Mouse (Mus musculus): ENCODE measurements around the gene Rab23.
A peak's percentile ranks its signal among the peaks of the same experiment; 100 is the strongest.
"Not testable (repeated sequence)": the region's sequence is repeated elsewhere in the genome, so short reads cannot be mapped to it uniquely, and the experiment has no call there.

Rab23 gene

GRCm38 (mm10) chr1:33745901-33746300, 26.2 kb downstream of the Rab23 start:
- Histone ChIP-seq H3K36me3 (ENCODE audit: control insufficient read depth, insufficient read depth, low read length, poor library complexity, severe bottlenecking) (no peaks in the 10 kb centered on the region), H3K27me3 (ENCODE audit: control insufficient read depth, insufficient read depth, low read length, poor library complexity, severe bottlenecking) (no peaks in the 10 kb centered on the region)
- DNase-seq (ENCODE audit: low read depth, low spot score), result no peak

DNA sequence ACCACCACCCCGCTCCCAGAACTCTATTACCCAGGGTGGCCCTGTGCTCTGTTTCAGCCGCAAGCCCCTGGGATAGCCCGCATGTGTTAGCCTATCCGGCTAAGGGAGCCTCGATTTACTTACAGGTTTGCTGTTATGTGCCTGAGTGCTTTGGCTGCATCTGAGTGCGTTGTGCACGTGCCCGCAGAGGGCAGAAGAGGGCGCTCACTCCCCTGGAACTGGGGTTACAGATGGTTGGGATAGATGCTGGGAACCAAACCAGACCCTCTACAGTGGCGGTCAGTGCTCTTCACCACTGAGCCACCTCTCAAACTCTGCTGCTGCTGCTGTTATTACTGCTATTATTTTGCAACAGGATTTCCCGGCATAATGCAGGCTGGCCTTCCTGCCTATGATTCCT, 29.4 kb downstream of the Rab23 start:
- no peak for DNase-seq (ENCODE audit: low read depth, low spot score)
- H3K36me3 ChIP-seq (ENCODE audit: control insufficient read depth, insufficient read depth, low read length, poor library complexity, severe bottlenecking), result no peaks in the 10 kb centered on the region
- no peaks in the 10 kb centered on the region for H3K27me3 ChIP-seq (ENCODE audit: control insufficient read depth, insufficient read depth, low read length, poor library complexity, severe bottlenecking)

- not testable (repeated sequence) for DNase-seq (ENCODE audit: low read depth, low spot score); H3K36me3 ChIP-seq (ENCODE audit: control insufficient read depth, insufficient read depth, low read length, poor library complexity, severe bottlenecking); H3K27me3 ChIP-seq (ENCODE audit: control insufficient read depth, insufficient read depth, low read length, poor library complexity, severe bottlenecking)
Observed at GRCm38 (mm10) chr1:33749709-33750108, 30.0 kb downstream of the Rab23 start.

- no peaks in the 10 kb centered on the region for H3K27me3 ChIP-seq (ENCODE audit: control insufficient read depth, insufficient read depth, low read length, poor library complexity, severe bottlenecking)
- no peaks in the 10 kb centered on the region for H3K36me3 ChIP-seq (ENCODE audit: control insufficient read depth, insufficient read depth, low read length, poor library complexity, severe bottlenecking)
- DNase-seq (ENCODE audit: low read depth, low spot score), result no peak
Observed at GRCm38 (mm10) chr1:33751283-33751682, 31.6 kb downstream of the Rab23 start.

DNA sequence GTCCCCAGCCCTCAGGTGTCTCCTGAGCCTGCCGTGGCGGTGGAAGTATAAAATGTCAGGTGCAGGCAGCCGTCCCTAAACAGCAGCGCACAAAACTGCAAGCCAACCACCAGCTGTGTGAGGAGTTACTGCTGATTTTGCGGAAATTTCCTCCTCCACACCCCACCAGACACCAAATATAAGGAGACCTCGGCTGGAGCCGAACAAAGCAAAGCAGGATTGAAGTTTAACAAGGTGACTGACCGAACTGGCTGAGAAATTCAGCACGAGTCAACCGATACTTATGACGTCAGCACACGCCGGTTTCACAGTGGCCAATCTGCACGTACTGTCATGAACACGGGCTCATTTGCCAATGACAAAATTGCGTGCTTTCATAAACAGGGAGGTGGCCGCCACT, 34.4 kb downstream of the Rab23 start:
- no peaks in the 10 kb centered on the region for H3K27me3 ChIP-seq (ENCODE audit: control insufficient read depth, insufficient read depth, low read length, poor library complexity, severe bottlenecking)

DNA sequence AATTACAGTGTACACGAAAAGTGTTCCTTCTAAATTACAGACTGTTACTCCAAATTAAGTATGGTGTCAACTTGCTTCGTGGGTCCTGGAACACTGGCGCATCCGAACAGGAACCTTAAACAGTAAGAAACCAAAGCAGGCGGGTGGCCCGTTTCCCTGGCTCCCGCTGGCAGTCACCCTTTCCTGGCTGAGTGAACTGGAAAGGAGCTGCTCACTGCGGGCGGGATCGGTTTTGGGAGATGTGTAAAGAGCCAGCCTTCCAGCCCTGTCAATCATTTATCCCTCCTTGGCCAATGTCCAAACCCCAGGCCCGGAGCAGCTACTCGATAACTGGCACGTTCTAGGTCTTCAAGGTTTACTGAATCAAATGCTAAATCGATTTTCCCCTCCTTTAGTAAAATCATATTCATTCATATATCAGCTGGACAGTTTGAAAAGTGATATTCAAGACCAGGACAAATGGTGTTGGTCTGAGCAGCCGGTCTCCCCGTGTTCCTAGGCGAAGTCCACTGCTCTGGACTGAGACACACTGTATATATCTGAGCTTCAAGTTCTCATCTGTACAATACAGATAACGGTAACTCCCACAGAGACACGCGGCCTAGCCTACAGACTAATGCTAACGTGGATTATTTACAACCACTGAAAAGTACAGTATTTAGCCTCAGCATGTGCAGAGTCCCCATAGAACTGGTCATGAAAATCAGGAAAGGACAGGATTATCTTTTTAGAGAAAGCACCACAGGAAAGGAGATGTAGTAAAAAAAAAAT, 35.5 kb downstream of the Rab23 start:
- DNase-seq (ENCODE audit: low read depth, low spot score), result no peak
- no peaks in the 10 kb centered on the region for H3K36me3 ChIP-seq (ENCODE audit: control insufficient read depth, insufficient read depth, low read length, poor library complexity, severe bottlenecking)

More for the DNA sequence above, 34.4 kb downstream of the Rab23 start:
- H3K36me3 ChIP-seq (ENCODE audit: control insufficient read depth, insufficient read depth, low read length, poor library complexity, severe bottlenecking), result no peaks in the 10 kb centered on the region
- no peak for DNase-seq (ENCODE audit: low read depth, low spot score)

DNA sequence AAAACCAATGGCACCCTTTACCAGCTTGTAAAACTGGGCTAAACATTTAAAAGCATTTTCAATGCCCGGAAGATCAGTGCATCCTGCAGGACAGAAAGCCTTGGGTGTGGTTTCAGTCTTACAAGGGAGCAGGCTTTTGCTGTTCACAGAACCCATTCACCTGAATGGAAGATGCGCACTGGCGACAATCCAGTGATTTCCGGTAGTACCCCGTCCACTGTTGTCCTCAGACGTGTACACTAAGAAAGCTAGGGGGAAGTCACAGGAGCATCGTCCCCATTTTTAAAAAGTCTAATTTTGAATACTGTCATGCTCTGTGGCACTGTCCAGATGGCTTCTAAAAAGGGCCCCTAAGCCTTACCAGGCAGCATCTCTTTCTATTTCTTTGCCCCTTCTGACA, 36.1 kb downstream of the Rab23 start:
- H3K27me3 ChIP-seq (ENCODE audit: control insufficient read depth, insufficient read depth, low read length, poor library complexity, severe bottlenecking), result no peaks in the 10 kb centered on the region
- no peak for DNase-seq (ENCODE audit: low read depth, low spot score)
- H3K36me3 ChIP-seq (ENCODE audit: control insufficient read depth, insufficient read depth, low read length, poor library complexity, severe bottlenecking), result no peaks in the 10 kb centered on the region

More for the DNA sequence above, 35.5 kb downstream of the Rab23 start:
- H3K27me3 ChIP-seq (ENCODE audit: control insufficient read depth, insufficient read depth, low read length, poor library complexity, severe bottlenecking), result no peaks in the 10 kb centered on the region

DNA sequence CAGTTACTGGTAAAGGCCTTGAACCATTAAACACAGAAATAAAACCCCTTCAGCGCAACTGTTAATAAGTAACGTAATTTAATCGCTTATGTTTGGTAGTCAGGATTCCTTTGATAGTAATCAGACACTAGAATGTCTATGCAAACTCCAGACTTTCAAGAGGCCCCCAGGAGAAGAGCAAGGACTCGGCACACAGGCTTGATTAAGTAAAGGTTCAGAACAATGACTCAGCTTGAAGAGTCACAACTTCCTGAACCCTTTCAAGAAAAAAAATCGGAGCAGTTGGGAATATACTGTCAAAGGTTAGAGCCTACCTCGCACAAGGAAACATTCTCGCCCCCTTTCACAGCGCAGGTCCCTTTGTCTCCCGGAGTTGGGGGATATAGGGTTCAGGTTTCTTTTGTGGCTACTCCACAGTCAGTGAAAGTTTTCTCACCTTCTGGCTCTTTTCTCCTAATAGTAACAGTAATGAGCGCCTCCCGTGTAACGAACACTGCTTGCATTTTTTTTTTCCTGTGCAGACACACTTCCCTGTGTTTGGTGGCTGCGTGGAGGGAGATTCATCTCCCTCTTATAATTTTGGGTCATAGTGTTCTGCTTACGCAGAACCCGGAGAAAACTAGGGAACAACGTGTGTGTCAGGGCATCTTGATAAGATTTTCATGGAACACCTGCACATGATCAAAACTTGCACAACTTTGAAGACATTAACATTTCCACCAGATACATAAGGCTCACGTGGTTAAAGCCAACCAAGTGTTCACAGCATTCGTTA, 36.8 kb downstream of the Rab23 start:
- H3K27me3 ChIP-seq (ENCODE audit: control insufficient read depth, insufficient read depth, low read length, poor library complexity, severe bottlenecking), result no peaks in the 10 kb centered on the region
- no peak for DNase-seq (ENCODE audit: low read depth, low spot score)
- no peaks in the 10 kb centered on the region for H3K36me3 ChIP-seq (ENCODE audit: control insufficient read depth, insufficient read depth, low read length, poor library complexity, severe bottlenecking)

DNA sequence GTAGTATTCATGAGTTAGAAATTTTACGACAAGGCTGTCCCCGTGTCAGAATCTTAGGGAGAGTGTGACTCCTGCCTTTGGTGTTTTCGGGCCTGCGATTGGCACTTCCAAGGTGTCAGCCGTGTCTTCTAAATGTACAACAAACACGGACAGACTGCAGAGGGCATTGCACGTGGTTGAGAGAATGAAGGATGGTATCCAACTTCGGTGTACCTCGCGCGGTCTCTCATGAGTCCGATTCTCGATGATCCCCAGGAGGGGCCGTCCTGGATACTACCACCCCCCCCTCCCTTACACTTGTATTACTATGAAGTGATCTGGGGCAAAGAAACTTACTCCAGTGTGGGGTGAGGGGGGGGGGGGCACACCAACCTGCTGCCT, 37.3 kb downstream of the Rab23 start:
- DNase-seq (ENCODE audit: low read depth, low spot score), result peak; percentile 23
- Histone ChIP-seq H3K27me3 (ENCODE audit: control insufficient read depth, insufficient read depth, low read length, poor library complexity, severe bottlenecking) (no peaks in the 10 kb centered on the region), H3K36me3 (ENCODE audit: control insufficient read depth, insufficient read depth, low read length, poor library complexity, severe bottlenecking) (no peaks in the 10 kb centered on the region)

GRCm38 (mm10) chr1:33757491-33758041, 37.9 kb downstream of the Rab23 start, which contains the start of gene Bag2:
TSS of gene Bag2 (minus strand) at chr1:33757795.
- no peaks in the 10 kb centered on the region for H3K27me3 ChIP-seq (ENCODE audit: control insufficient read depth, insufficient read depth, low read length, poor library complexity, severe bottlenecking)
- peak; percentile 40 for DNase-seq (ENCODE audit: low read depth, low spot score)
- H3K36me3 ChIP-seq (ENCODE audit: control insufficient read depth, insufficient read depth, low read length, poor library complexity, severe bottlenecking), result no peaks in the 10 kb centered on the region

- Histone ChIP-seq H3K27me3 (ENCODE audit: control insufficient read depth, insufficient read depth, low read length, poor library complexity, severe bottlenecking) (no peaks in the 10 kb centered on the region), H3K36me3 (ENCODE audit: control insufficient read depth, insufficient read depth, low read length, poor library complexity, severe bottlenecking) (no peaks in the 10 kb centered on the region)
- no peak for DNase-seq (ENCODE audit: low read depth, low spot score)
Observed at GRCm38 (mm10) chr1:33758488-33758887, 38.8 kb downstream of the Rab23 start.

- Histone ChIP-seq H3K36me3 (ENCODE audit: control insufficient read depth, insufficient read depth, low read length, poor library complexity, severe bottlenecking) (peaks cover 4% of the 10 kb centered on the region; the same call in 1 of the 2 replicates), H3K27me3 (ENCODE audit: control insufficient read depth, insufficient read depth, low read length, poor library complexity, severe bottlenecking) (no peaks in the 10 kb centered on the region)
- DNase-seq (ENCODE audit: low read depth, low spot score), result no peak
Observed at GRCm38 (mm10) chr1:33763826-33764225, 44.1 kb downstream of the Rab23 start.

DNA sequence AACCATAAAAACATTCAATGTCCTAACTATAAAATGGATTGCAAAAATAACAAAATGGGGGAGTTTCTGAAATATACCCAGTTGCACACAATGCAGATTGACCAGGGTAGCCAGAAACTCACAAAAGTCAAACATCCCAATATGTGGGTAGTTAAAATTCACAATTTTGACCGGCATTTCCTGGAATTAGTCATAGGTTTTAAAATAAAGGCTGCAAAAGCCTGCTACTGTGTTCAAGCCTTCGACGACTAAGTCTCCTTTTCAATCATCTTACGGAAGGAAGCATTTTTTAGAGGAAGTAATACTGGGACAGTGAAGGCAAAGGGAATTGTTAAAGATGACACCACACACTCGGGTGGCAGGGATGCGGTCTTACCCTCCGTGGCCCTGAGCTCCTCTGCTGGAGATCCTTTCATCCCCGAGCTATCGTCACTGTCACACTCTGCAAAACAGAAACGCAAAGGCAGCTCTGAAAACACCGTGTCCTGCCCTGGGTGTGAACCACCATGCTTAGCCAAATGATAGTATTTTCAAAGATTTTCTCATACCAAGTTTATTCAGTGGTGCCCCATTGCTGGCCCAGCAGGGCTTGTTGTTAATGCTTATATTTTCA, 45.9 kb downstream of the Rab23 start:
- DNase-seq (ENCODE audit: low read depth, low spot score), result no peak
- peaks cover 4% of the 10 kb centered on the region for H3K36me3 ChIP-seq (ENCODE audit: control insufficient read depth, insufficient read depth, low read length, poor library complexity, severe bottlenecking)
- no peaks in the 10 kb centered on the region for H3K27me3 ChIP-seq (ENCODE audit: control insufficient read depth, insufficient read depth, low read length, poor library complexity, severe bottlenecking)

DNA sequence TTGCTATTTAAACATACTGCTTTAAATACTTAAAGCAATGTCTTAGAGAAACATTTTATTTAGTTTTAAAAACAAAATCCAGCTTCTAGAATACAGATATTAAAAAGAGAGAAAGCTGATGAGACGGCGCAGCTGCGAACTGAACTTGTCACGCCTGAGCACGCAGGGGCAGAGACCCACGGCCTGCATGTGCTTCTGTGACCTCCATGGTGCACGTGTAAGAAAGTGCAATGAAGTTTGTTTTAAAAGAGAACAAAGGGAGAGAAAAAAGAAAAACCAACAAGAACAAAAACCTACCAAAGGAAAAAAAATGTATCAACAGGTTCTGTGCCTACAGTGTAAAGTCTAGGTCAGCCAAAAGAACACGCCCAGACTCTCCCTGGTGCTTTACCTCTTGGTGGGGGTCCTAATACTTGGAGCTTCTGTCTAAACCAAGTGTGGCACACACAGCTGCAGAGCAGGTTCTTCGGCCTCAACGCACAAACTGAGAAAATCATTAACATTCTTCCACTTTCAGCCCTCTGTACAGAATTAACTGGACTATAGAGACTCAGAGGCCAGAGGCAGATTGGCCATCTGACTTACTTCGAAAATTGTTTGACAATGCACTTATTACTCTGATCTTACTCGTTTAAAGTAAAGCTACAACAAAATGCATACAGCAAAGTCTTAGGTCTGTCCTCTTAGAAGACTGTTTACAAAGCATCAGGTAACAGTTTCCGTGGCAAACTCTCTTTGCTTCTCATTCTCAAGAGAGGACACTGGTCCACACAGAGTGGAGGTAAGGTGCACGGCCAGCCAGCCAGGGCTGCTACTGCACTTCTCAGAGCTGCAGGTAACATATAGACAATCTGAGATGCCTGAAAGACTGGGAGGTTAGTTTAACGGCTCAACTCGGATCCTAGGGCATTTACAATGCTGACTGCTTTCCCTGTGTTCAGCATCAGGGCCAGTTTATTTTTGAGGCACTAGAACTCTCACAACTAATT, 47.1 kb downstream of the Rab23 start:
- no peak for DNase-seq (ENCODE audit: low read depth, low spot score)
- H3K27me3 ChIP-seq (ENCODE audit: control insufficient read depth, insufficient read depth, low read length, poor library complexity, severe bottlenecking), result no peaks in the 10 kb centered on the region
- H3K36me3 ChIP-seq (ENCODE audit: control insufficient read depth, insufficient read depth, low read length, poor library complexity, severe bottlenecking), result peaks cover 4% of the 10 kb centered on the region
